Mouse (Mus musculus): Measurements from ENCODE around the gene Sp100. TPM values are rescaled to one million over a fixed set of nuclear protein-coding genes. Genes with fewer than 3 reads are reported as not detected.

Sp100 gene
- polyA plus RNA-seq, 1 experiment from 2014 or later, result 1.9 TPM

DNA sequence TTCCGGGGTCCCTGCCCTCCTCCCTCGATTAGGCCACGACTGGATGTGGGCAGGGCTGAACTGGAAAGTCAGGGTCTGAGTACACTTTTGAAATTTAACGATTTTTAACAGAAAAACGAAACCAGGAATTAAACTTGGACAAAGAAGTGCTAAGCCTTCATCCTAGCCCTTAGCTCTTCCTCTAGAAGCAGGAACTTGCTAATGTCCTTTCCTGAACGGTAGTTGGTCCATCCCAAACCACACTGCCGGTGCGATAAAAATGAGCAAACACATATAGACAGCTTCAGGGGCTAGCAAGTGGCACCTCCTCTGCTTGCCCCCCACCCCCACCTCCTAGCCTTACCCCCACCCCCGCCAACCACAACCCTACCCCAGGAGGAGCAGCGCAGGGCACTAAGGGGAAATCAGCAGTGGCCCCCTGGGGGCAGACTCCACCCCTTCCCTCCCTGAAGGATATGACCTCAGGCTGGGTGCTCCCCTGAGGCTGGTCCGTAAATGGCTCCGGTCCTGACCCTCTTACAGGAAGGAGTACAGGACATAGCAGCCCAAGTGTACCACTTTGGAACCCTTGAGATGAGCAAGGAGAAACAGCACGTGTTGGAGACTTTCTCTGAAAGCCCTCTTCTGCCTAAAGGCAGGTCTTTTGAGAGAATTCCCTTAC lies 85.8 kb downstream of the Sp100 start:
- DNase-seq, result no peak
- no peaks in the 10 kb centered on the region for H3K9me3 ChIP-seq (ENCODE audit: control insufficient read depth, low read length)
- no peak overlapping the region for H3K4me2 ChIP-seq (ENCODE audit: low read length)
- H3K36me3 ChIP-seq (ENCODE audit: control insufficient read depth, insufficient read depth, low read length), result no peaks in the 10 kb centered on the region
- H3K4me1 ChIP-seq (ENCODE audit: control insufficient read depth, insufficient read depth, low read length), result no peaks in the 10 kb centered on the region
- no peak overlapping the region for H3K4me3 ChIP-seq (replicated peaks; ENCODE audit: low read depth, low read length)
- H3K9ac ChIP-seq (replicated peaks; ENCODE audit: low read length), result no peak overlapping the region
- WGBS, result 80% methylated on average over 13 of the region's 13 CpGs
- H3K27ac ChIP-seq (replicated peaks; ENCODE audit: low read depth, low read length), result no peak overlapping the region
- no peak for ATAC-seq (ENCODE audit: low FRiP score, low TSS enrichment)
- H3K27me3 ChIP-seq (ENCODE audit: control insufficient read depth, insufficient read depth, low read length), result no peaks in the 10 kb centered on the region

DNA sequence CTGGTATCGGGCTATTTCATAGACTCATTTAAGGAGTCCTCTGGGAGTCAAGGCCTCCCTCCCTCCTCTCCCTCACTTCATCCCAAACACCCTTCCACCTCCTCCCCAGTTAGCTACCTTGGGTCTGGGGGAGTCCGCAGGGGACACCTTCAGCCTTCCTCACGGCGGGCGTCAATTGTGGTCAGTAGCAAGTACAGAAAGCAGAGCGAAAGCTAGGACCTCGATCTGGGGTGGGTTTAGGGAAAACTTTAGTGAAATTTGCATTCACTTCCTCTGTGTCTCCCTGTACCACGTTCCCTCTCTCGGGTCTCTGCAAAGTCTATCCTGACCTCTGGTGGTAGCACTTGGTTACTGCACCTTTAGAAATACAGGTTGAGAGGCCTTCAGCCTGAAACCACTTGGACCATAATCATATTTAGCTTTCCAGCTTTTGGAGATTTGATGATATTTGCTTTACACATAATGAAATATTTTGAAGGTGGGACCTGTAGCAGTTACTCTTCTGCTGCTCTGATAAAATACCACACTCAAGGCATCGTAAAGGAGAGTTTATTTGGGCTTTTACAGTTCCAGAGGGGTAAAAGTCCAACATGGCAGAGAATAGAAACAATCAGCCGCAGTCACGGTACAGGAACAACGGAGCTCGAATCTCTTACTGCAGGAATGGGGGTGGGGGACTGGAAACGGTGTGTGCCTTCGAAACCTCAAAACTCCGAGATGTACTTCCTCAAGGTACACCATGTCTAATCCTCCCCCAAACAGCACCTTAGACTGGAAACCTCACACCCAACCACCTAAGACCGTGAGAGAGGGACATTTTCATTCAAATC lies 86.8 kb downstream of the Sp100 start:
- H3K27ac ChIP-seq (replicated peaks; ENCODE audit: low read depth, low read length), result no peak overlapping the region
- H3K9me3 ChIP-seq (ENCODE audit: control insufficient read depth, low read length), result no peaks in the 10 kb centered on the region
- ATAC-seq (ENCODE audit: low FRiP score, low TSS enrichment), result no peak
- H3K4me3 ChIP-seq (replicated peaks; ENCODE audit: low read depth, low read length), result no peak overlapping the region
- H3K4me1 ChIP-seq (ENCODE audit: control insufficient read depth, insufficient read depth, low read length), result no peaks in the 10 kb centered on the region
- peak; percentile 89 for DNase-seq
- peak overlapping the region; percentile 8; the same call in 1 of the 2 replicates for H3K4me2 ChIP-seq (ENCODE audit: low read length)
- no peak overlapping the region for H3K9ac ChIP-seq (replicated peaks; ENCODE audit: low read length)
- WGBS, result 36% methylated on average over 18 of the region's 18 CpGs
- H3K36me3 ChIP-seq (ENCODE audit: control insufficient read depth, insufficient read depth, low read length), result no peaks in the 10 kb centered on the region
- no peaks in the 10 kb centered on the region for H3K27me3 ChIP-seq (ENCODE audit: control insufficient read depth, insufficient read depth, low read length)

DNA sequence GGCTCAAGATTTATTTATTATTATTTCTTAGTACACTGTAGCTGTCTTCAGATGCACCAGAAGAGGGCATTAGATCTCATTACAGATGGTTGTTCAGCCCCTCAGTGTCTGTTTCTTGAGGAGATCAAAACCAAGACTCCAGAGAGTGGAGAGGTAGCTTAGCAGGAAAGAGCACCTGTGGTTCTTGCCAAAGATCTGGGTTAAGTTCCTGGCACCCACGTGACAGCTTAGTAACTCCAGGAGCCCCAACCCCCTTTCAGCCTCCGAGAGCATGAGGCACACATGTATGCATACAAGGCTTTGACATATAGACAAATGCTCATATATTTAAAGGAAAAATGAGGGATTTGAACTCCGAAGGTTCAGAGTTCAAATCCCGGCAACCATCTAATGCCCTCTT lies 89.2 kb downstream of the Sp100 start:
- 95% methylated on average over 4 of the region's 4 CpGs for WGBS
- H3K4me3 ChIP-seq (replicated peaks; ENCODE audit: low read depth, low read length), result no peak overlapping the region
- H3K4me1 ChIP-seq (ENCODE audit: control insufficient read depth, insufficient read depth, low read length), result 0 out of 2 replicates have a peak, but pooled peaks cover 4% of the 10 kb centered on the region
- no peaks in the 10 kb centered on the region for H3K9me3 ChIP-seq (ENCODE audit: control insufficient read depth, low read length)
- no peak for DNase-seq
- no peaks in the 10 kb centered on the region for H3K36me3 ChIP-seq (ENCODE audit: control insufficient read depth, insufficient read depth, low read length)
- no peak overlapping the region for H3K9ac ChIP-seq (replicated peaks; ENCODE audit: low read length)
- no peak for ATAC-seq (ENCODE audit: low FRiP score, low TSS enrichment)
- H3K27ac ChIP-seq (replicated peaks; ENCODE audit: low read depth, low read length), result no peak overlapping the region
- H3K27me3 ChIP-seq (ENCODE audit: control insufficient read depth, insufficient read depth, low read length), result no peaks in the 10 kb centered on the region
- no peak overlapping the region for H3K4me2 ChIP-seq (ENCODE audit: low read length)

DNA sequence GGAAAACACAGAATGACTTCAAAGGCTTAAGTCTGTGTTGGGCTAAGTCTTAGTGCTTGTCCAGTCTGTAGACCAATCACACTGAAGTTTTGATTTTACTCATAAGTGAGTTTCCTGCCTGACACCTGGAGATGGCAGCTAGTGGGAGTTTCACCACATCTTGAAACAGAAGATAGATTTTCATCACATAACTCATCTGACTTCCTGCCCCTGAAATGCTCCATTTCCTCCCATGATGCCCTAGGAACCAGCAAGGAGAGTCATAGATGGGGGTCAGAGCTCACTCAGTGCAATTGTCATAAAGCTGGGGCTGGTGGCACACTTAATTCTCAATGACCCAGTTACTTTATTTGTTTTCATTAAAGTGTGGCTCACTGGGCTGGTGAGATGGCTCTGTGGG lies 90.0 kb downstream of the Sp100 start:
- Histone ChIP-seq H3K4me1 (ENCODE audit: control insufficient read depth, insufficient read depth, low read length) (0 out of 2 replicates have a peak, but pooled peaks cover 4% of the 10 kb centered on the region), H3K36me3 (ENCODE audit: control insufficient read depth, insufficient read depth, low read length) (no peaks in the 10 kb centered on the region), H3K27ac (replicated peaks; ENCODE audit: low read depth, low read length) (no peak overlapping the region), H3K4me3 (replicated peaks; ENCODE audit: low read depth, low read length) (no peak overlapping the region), H3K9ac (replicated peaks; ENCODE audit: low read length) (no peak overlapping the region), H3K27me3 (ENCODE audit: control insufficient read depth, insufficient read depth, low read length) (no peaks in the 10 kb centered on the region), H3K9me3 (ENCODE audit: control insufficient read depth, low read length) (no peaks in the 10 kb centered on the region), H3K4me2 (ENCODE audit: low read length) (no peak overlapping the region)
- no peak for DNase-seq
- ATAC-seq (ENCODE audit: low FRiP score, low TSS enrichment), result no peak

DNA sequence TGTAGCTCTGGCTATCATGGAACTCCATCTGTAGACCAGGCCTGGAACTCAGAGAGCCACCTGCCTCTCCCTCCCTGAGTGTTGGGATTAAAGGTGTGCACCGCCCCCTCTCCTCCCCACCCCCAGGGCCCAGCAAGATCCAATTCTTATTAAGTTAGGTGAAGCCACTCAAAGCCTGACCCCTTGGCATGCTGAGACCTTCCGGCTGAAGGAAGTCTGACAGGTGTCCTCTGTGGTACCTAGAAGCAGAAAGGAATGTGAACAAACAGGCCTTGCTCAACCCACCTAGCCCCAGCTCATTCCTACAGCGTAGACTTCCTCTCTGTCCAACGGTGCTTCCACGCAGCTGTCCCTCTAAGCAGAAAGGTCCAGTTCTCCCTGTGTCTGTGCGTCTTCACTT lies 91.1 kb downstream of the Sp100 start:
- H3K36me3 ChIP-seq (ENCODE audit: control insufficient read depth, insufficient read depth, low read length), result no peaks in the 10 kb centered on the region
- H3K9ac ChIP-seq (replicated peaks; ENCODE audit: low read length), result no peak overlapping the region
- no peaks in the 10 kb centered on the region for H3K27me3 ChIP-seq (ENCODE audit: control insufficient read depth, insufficient read depth, low read length)
- no peak for ATAC-seq (ENCODE audit: low FRiP score, low TSS enrichment)
- H3K4me1 ChIP-seq (ENCODE audit: control insufficient read depth, insufficient read depth, low read length), result 0 out of 2 replicates have a peak, but pooled peaks cover 4% of the 10 kb centered on the region
- no peak for DNase-seq
- no peaks in the 10 kb centered on the region for H3K9me3 ChIP-seq (ENCODE audit: control insufficient read depth, low read length)
- H3K4me2 ChIP-seq (ENCODE audit: low read length), result no peak overlapping the region
- no peak overlapping the region for H3K4me3 ChIP-seq (replicated peaks; ENCODE audit: low read depth, low read length)
- WGBS, result 86% methylated on average over 6 of the region's 6 CpGs
- no peak overlapping the region for H3K27ac ChIP-seq (replicated peaks; ENCODE audit: low read depth, low read length)

DNA sequence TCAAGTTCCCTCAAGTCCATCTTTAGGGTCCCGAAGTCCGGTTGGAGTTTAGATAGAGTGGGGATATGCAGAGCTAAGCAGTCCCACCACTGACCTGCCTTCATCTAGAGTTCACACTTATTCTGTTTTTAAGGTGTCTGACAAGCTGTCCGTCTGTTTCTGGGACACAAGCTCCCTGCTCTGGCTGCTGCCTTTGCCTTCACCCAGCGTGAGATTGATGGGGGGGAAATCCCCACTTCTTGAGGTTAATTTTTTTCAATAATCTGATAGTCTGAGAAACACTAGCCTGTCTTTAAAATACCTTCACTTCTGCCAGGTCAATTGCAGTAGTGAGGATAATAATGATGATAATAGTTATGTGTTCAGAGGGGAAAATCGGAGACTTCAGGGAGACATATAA lies 92.5 kb downstream of the Sp100 start:
- DNase-seq (no peak), ATAC-seq (ENCODE audit: low FRiP score, low TSS enrichment) (no peak)
- 22% methylated on average over 5 of the region's 5 CpGs for WGBS
- Histone ChIP-seq H3K4me3 (replicated peaks; ENCODE audit: low read depth, low read length) (no peak overlapping the region), H3K4me2 (ENCODE audit: low read length) (no peak overlapping the region), H3K9ac (replicated peaks; ENCODE audit: low read length) (no peak overlapping the region), H3K9me3 (ENCODE audit: control insufficient read depth, low read length) (no peaks in the 10 kb centered on the region), H3K4me1 (ENCODE audit: control insufficient read depth, insufficient read depth, low read length) (0 out of 2 replicates have a peak, but pooled peaks cover 4% of the 10 kb centered on the region), H3K27me3 (ENCODE audit: control insufficient read depth, insufficient read depth, low read length) (no peaks in the 10 kb centered on the region), H3K27ac (replicated peaks; ENCODE audit: low read depth, low read length) (no peak overlapping the region), H3K36me3 (ENCODE audit: control insufficient read depth, insufficient read depth, low read length) (no peaks in the 10 kb centered on the region)

DNA sequence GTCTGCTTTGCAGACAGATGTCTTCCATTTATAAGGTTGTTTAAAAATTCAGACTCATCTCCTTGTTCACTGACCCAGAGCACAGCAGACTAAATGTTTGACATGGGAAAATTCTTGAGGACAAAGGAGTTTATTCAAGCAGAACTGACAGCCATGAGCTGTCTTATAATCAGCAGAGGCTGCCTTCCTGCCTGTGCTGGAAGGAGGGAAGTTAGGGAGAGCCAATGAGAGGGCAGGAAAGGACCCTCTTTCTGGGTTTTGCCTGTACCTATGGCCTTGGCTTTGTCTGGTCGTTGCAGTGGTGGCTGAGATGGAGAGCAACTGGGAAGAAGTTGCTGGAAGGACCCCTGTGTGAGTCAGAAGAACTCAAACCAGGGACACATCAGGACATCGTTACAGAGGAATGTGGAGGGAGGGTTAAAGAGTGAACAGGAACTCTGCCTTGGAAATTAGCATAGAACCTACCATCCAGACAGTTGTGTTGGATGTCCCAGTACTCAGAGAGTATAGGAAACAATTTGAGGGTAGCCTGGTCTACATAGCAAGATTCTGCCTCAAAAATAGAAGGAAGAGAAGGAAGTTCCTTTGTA lies 93.2 kb downstream of the Sp100 start:
- no peaks in the 10 kb centered on the region for H3K36me3 ChIP-seq (ENCODE audit: control insufficient read depth, insufficient read depth, low read length)
- H3K27ac ChIP-seq (replicated peaks; ENCODE audit: low read depth, low read length), result no peak overlapping the region
- 0 out of 2 replicates have a peak, but pooled peaks cover 4% of the 10 kb centered on the region for H3K4me1 ChIP-seq (ENCODE audit: control insufficient read depth, insufficient read depth, low read length)
- no peak overlapping the region for H3K4me3 ChIP-seq (replicated peaks; ENCODE audit: low read depth, low read length)
- ATAC-seq (ENCODE audit: low FRiP score, low TSS enrichment) (peak; percentile 58; the same call in 1 of the 2 replicates), DNase-seq (peak; percentile 40)
- no peak overlapping the region for H3K4me2 ChIP-seq (ENCODE audit: low read length)
- H3K27me3 ChIP-seq (ENCODE audit: control insufficient read depth, insufficient read depth, low read length), result no peaks in the 10 kb centered on the region
- H3K9me3 ChIP-seq (ENCODE audit: control insufficient read depth, low read length), result no peaks in the 10 kb centered on the region
- H3K9ac ChIP-seq (replicated peaks; ENCODE audit: low read length), result no peak overlapping the region
- 0% methylated on average over 2 of the region's 2 CpGs for WGBS

DNA sequence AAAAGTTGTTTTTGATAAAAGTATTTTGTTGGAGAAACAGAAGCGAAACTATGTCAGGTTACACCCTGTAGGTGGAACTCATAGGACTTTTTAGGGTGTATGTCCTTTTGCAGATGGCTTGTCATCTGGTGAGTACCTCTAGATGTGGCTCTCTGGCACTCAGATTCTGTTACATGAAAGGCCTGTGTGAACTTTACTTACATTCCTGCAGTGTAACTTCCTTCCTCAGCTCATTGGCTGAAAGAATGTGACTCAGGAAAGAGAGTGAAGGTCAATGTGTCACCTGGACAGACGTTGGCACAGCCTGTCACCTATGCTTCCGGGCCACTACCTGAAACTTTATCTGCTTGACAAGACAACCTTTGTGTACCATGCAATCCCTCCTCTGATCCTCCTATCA lies 94.8 kb downstream of the Sp100 start:
- Histone ChIP-seq H3K4me1 (ENCODE audit: control insufficient read depth, insufficient read depth, low read length) (0 out of 2 replicates have a peak, but pooled peaks cover 4% of the 10 kb centered on the region), H3K27ac (replicated peaks; ENCODE audit: low read depth, low read length) (no peak overlapping the region), H3K36me3 (ENCODE audit: control insufficient read depth, insufficient read depth, low read length) (no peaks in the 10 kb centered on the region), H3K9me3 (ENCODE audit: control insufficient read depth, low read length) (no peaks in the 10 kb centered on the region), H3K27me3 (ENCODE audit: control insufficient read depth, insufficient read depth, low read length) (no peaks in the 10 kb centered on the region), H3K4me2 (ENCODE audit: low read length) (no peak overlapping the region), H3K4me3 (replicated peaks; ENCODE audit: low read depth, low read length) (no peak overlapping the region), H3K9ac (replicated peaks; ENCODE audit: low read length) (no peak overlapping the region)
- ATAC-seq (ENCODE audit: low FRiP score, low TSS enrichment) (no peak), DNase-seq (no peak)
- WGBS, result 91% methylated on average over 3 of the region's 3 CpGs
